Mouse (Mus musculus) neural tube, embryonic 11.5 days (tissue): ENCODE measurements around the gene Thsd7a. TPM values are rescaled to one million over a fixed set of nuclear protein-coding genes. Genes with fewer than 3 reads are reported as not detected.

Source experiments
- ATAC-seq: fragments of 200-750 bp; cut with Nextera tagmentation; 2 replicates; pipeline ENCODE4 v1.8.0; 2017; ENCODE audit warnings: moderate number of reproducible peaks, mild to moderate bottlenecking, moderate TSS enrichment, moderate library complexity; ENCODE audit not compliant: insufficient read depth, low FRiP score, low TSS enrichment
- DNase-seq: peaks from one replicate; pipeline ENCODE4 v3.0.0-alpha.2; 2015; ENCODE audit warnings: low spot score
- H3K27ac ChIP-seq: fragments of 300-500 bp; sonication (generic); 2 replicates; pipeline ENCODE4 v1.5.1; 2014; ENCODE audit warnings: low read depth, mild to moderate bottlenecking, low read length
- H3K27me3 ChIP-seq: fragments of 300-500 bp; sonication (generic); 2 replicates; pipeline ENCODE4 v1.6.1; 2014; ENCODE audit warnings: mild to moderate bottlenecking, low read length, mixed read lengths; ENCODE audit not compliant: control insufficient read depth, insufficient read depth
- H3K36me3 ChIP-seq: fragments of 300-500 bp; sonication (generic); 2 replicates; pipeline ENCODE4 v1.6.1; 2014; ENCODE audit warnings: mild to moderate bottlenecking, low read length, moderate library complexity, mixed read lengths; ENCODE audit not compliant: control insufficient read depth, insufficient read depth
- H3K4me1 ChIP-seq: fragments of 300-500 bp; sonication (generic); 2 replicates; pipeline ENCODE4 v1.6.1; 2014; ENCODE audit warnings: low read length, mixed read lengths; ENCODE audit not compliant: control insufficient read depth, insufficient read depth
- H3K4me2 ChIP-seq: fragments of 300-500 bp; sonication (generic); 2 replicates; pipeline ENCODE4 v1.6.1; 2014; ENCODE audit warnings: low read depth, mild to moderate bottlenecking, moderate library complexity
- H3K4me3 ChIP-seq: fragments of 300-500 bp; sonication (generic); 2 replicates; pipeline ENCODE4 v1.5.1; 2014; ENCODE audit warnings: low read depth, low read length
- H3K9ac ChIP-seq: fragments of 300-500 bp; sonication (generic); 2 replicates; pipeline ENCODE4 v1.6.1; 2014; ENCODE audit warnings: mild to moderate bottlenecking, low read length
- H3K9me3 ChIP-seq: fragments of 300-500 bp; sonication (generic); 2 replicates; pipeline ENCODE4 v1.6.1; 2016; ENCODE audit warnings: low read length; ENCODE audit not compliant: control insufficient read depth
- WGBS: fragments of 180-500 bp; shearing (Covaris S2); extraction: QIAGEN DNeasy Blood & Tissue Kit; methylation state at CpG from one replicate; pipeline ENCODE4 v1.1.7; 2014; 5-methylcytosine and 5-hydroxymethylcytosine counted together
- polyA plus RNA-seq: library from polyadenylated mRNA; unstranded; fragments of >200 nt; fragmentation: Nextera tagmentation; extraction: Ambion mirVana; gene quantifications from 2 replicates; pipeline ENCODE4 v1.2.1, GENCODE M21; 2014

Gene Thsd7a
- polyA plus RNA-seq, 1 experiment from 2014 or later = 21.0 TPM

- Histone ChIP-seq H3K4me2 (no peak overlapping the region), H3K36me3 (no peaks in the 10 kb centered on the region), H3K9me3 (no peaks in the 10 kb centered on the region), H3K4me3 (no peak overlapping the region), H3K27ac (no peak overlapping the region), H3K27me3 (no peaks in the 10 kb centered on the region), H3K4me1 (no peaks in the 10 kb centered on the region), H3K9ac (no peak overlapping the region)
- no peak for ATAC-seq
- no peak for DNase-seq
- whole genome bisulfite sequencing = 73% methylated on average over 7 of the region's 7 CpGs
These were observed 281.7 kb downstream of the Thsd7a start for GRCm38 (mm10) chr6:12467339-12468124.

GRCm38 (mm10) chr6:12458841-12459240, 290.4 kb downstream of the Thsd7a start:
- no peak overlapping the region for H3K9ac ChIP-seq
- no peak for ATAC-seq
- H3K36me3 ChIP-seq = no peaks in the 10 kb centered on the region
- H3K27ac ChIP-seq = no peak overlapping the region
- H3K27me3 ChIP-seq = no peaks in the 10 kb centered on the region
- no peaks in the 10 kb centered on the region for H3K4me1 ChIP-seq
- no peak overlapping the region for H3K4me2 ChIP-seq
- DNase-seq = no peak
- no peak overlapping the region for H3K4me3 ChIP-seq
- WGBS = 95% methylated on average over 4 of the region's 4 CpGs
- no peaks in the 10 kb centered on the region for H3K9me3 ChIP-seq

GRCm38 (mm10) chr6:12457451-12457850, 291.8 kb downstream of the Thsd7a start:
- 80% methylated on average over 1 of the region's 1 CpGs for WGBS
- H3K4me2 ChIP-seq = no peak overlapping the region

GRCm38 (mm10) chr6:12454876-12455485, 294.2 kb downstream of the Thsd7a start:
- Histone ChIP-seq H3K27ac (no peak overlapping the region), H3K4me2 (no peak overlapping the region), H3K4me3 (no peak overlapping the region), H3K36me3 (no peaks in the 10 kb centered on the region), H3K4me1 (no peaks in the 10 kb centered on the region), H3K9me3 (no peaks in the 10 kb centered on the region), H3K9ac (no peak overlapping the region), H3K27me3 (no peaks in the 10 kb centered on the region)
- 91% methylated on average over 1 of the region's 1 CpGs for WGBS
- ATAC-seq (no peak), DNase-seq (no peak)

More at GRCm38 (mm10) chr6:12457451-12457850, 291.8 kb downstream of the Thsd7a start:
- no peak for ATAC-seq
- no peak overlapping the region for H3K4me3 ChIP-seq
- H3K4me1 ChIP-seq = no peaks in the 10 kb centered on the region
- H3K36me3 ChIP-seq = no peaks in the 10 kb centered on the region
- no peak for DNase-seq
- no peak overlapping the region for H3K27ac ChIP-seq
- H3K9me3 ChIP-seq = no peaks in the 10 kb centered on the region
- no peaks in the 10 kb centered on the region for H3K27me3 ChIP-seq
- H3K9ac ChIP-seq = no peak overlapping the region

GRCm38 (mm10) chr6:12454132-12454531, 295.1 kb downstream of the Thsd7a start:
- no peak for DNase-seq
- Histone ChIP-seq H3K36me3 (no peaks in the 10 kb centered on the region), H3K4me2 (no peak overlapping the region), H3K9ac (no peak overlapping the region), H3K27me3 (no peaks in the 10 kb centered on the region), H3K9me3 (no peaks in the 10 kb centered on the region), H3K4me3 (no peak overlapping the region), H3K4me1 (no peaks in the 10 kb centered on the region), H3K27ac (no peak overlapping the region)
- no peak for ATAC-seq
- WGBS = 86% methylated on average over 3 of the region's 3 CpGs

GRCm38 (mm10) chr6:12448851-12449250, 300.4 kb downstream of the Thsd7a start:
- DNase-seq (no peak), ATAC-seq (no peak)
- 53% methylated on average over 3 of the region's 3 CpGs for WGBS
- Histone ChIP-seq H3K4me2 (no peak overlapping the region), H3K36me3 (no peaks in the 10 kb centered on the region), H3K4me1 (no peaks in the 10 kb centered on the region), H3K9me3 (no peaks in the 10 kb centered on the region), H3K27ac (no peak overlapping the region), H3K4me3 (no peak overlapping the region), H3K27me3 (no peaks in the 10 kb centered on the region), H3K9ac (no peak overlapping the region)

GRCm38 (mm10) chr6:12445486-12445885, 303.7 kb downstream of the Thsd7a start:
- Histone ChIP-seq H3K4me3 (no peak overlapping the region), H3K36me3 (no peaks in the 10 kb centered on the region), H3K27me3 (no peaks in the 10 kb centered on the region), H3K27ac (no peak overlapping the region), H3K4me1 (no peaks in the 10 kb centered on the region), H3K9me3 (no peaks in the 10 kb centered on the region), H3K9ac (no peak overlapping the region), H3K4me2 (no peak overlapping the region)
- no peak for ATAC-seq
- DNase-seq = no peak
- WGBS = 98% methylated on average over 2 of the region's 2 CpGs

GRCm38 (mm10) chr6:12439561-12439960, 309.6 kb downstream of the Thsd7a start:
- no peak overlapping the region for H3K4me2 ChIP-seq
- H3K9me3 ChIP-seq = no peaks in the 10 kb centered on the region
- no peaks in the 10 kb centered on the region for H3K4me1 ChIP-seq
- H3K9ac ChIP-seq = no peak overlapping the region
- H3K27me3 ChIP-seq = no peaks in the 10 kb centered on the region
- H3K4me3 ChIP-seq = no peak overlapping the region
- no peak overlapping the region for H3K27ac ChIP-seq
- DNase-seq (no peak), ATAC-seq (no peak)
- no peaks in the 10 kb centered on the region for H3K36me3 ChIP-seq

GRCm38 (mm10) chr6:12419070-12419469, 330.1 kb downstream of the Thsd7a start:
- no peak for ATAC-seq
- Histone ChIP-seq H3K27ac (no peak overlapping the region), H3K4me2 (no peak overlapping the region), H3K27me3 (no peaks in the 10 kb centered on the region), H3K9me3 (no peaks in the 10 kb centered on the region), H3K4me1 (no peaks in the 10 kb centered on the region), H3K9ac (no peak overlapping the region), H3K4me3 (no peak overlapping the region), H3K36me3 (no peaks in the 10 kb centered on the region)
- no peak for DNase-seq
- 90% methylated on average over 10 of the region's 10 CpGs for WGBS
